Mouse (Mus musculus): ENCODE results near the gene Slc44a3. TPM values are rescaled to one million over a fixed set of nuclear protein-coding genes. Genes with fewer than 3 reads are reported as not detected.

Slc44a3 gene
- total and polyA plus RNA-seq, 2 experiments from 2014 or later: 0.40 to 0.48 TPM

DNA sequence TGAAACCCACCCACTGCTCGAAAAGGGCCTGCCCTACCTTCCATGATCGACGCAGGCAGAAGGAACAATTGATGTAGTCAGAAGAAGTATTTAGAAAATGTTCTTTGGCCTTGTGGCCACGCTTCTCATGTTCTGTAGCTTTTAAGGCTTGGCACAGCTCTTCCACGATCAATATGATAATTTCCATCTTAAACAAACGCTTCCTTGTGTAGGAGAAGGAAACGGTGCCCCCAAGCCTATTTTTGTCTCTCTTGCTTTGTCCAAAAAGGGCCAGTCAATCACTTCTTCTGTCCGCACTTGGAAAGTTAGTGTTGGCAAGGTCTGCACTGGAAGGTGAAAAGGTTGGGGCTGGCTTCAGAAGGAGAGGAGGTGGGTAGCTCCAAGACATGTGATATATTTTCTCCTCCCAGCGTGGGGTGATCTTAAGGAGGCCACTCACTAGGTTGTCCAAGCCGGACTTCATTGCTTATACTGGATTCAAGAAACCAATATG is 10.5 kb downstream of the Slc44a3 start:
- H3K36me3 ChIP-seq (ENCODE audit: insufficient read depth): no peaks in the 10 kb centered on the region
- no peak overlapping the region for H3K27ac ChIP-seq (ENCODE audit: low read depth, low read length)
- TF ChIP-seq CTCF (IDR thresholded peaks at IDR 0.05; ENCODE audit: low read depth): no peak
- ATAC-seq (no peak), DNase-seq (no peak)
- no peak overlapping the region for H3K4me2 ChIP-seq (ENCODE audit: low read depth)
- 69% methylated on average over 10 of the region's 10 CpGs for WGBS
- no peaks in the 10 kb centered on the region for H3K4me1 ChIP-seq (ENCODE audit: insufficient read depth)
- no peak overlapping the region for H3K4me3 ChIP-seq (ENCODE audit: low read depth, low read length)
- H3K9ac ChIP-seq: no peak overlapping the region
- H3K27me3 ChIP-seq (ENCODE audit: insufficient read depth, low read length): no peaks in the 10 kb centered on the region
- H3K9me3 ChIP-seq (ENCODE audit: low read length): no peaks in the 10 kb centered on the region

GRCm38 (mm10) chr3:121521123-121521522 is 11.1 kb downstream of the Slc44a3 start:
- Histone ChIP-seq H3K9ac (no peak overlapping the region), H3K4me2 (ENCODE audit: low read depth) (no peak overlapping the region), H3K9me3 (ENCODE audit: low read length) (no peaks in the 10 kb centered on the region), H3K4me3 (ENCODE audit: low read depth, low read length) (no peak overlapping the region), H3K27me3 (ENCODE audit: insufficient read depth, low read length) (no peaks in the 10 kb centered on the region), H3K36me3 (ENCODE audit: insufficient read depth) (no peaks in the 10 kb centered on the region), H3K4me1 (ENCODE audit: insufficient read depth) (no peaks in the 10 kb centered on the region), H3K27ac (ENCODE audit: low read depth, low read length) (no peak overlapping the region)
- WGBS: 94% methylated on average over 3 of the region's 3 CpGs
- ATAC-seq: no peak
- no peak for TF ChIP-seq CTCF (IDR thresholded peaks at IDR 0.05; ENCODE audit: low read depth)
- DNase-seq: no peak

DNA sequence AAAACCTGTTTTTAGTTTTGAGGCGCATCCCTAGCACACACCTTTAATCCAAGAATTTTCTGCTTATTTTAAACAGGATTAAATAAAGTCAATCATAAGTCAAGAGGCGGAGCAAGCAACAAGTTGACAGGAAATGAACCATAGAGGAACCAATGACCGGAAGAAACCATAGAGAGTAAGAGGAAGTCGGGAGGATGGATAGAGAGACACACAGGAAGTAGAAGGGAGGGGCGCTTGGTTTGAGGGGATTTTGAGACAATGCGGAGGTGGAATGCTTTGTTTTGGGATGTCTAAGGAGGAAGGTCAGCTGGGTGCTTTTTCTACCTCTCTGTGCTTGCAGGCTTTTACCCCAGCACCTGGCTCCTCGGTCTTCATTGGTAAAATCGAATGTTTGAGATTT is 15.2 kb downstream of the Slc44a3 start:
- Histone ChIP-seq H3K27me3 (ENCODE audit: insufficient read depth, low read length) (no peaks in the 10 kb centered on the region), H3K9ac (no peak overlapping the region), H3K9me3 (ENCODE audit: low read length) (no peaks in the 10 kb centered on the region), H3K27ac (ENCODE audit: low read depth, low read length) (no peak overlapping the region), H3K4me3 (ENCODE audit: low read depth, low read length) (no peak overlapping the region), H3K4me1 (ENCODE audit: insufficient read depth) (no peaks in the 10 kb centered on the region), H3K4me2 (ENCODE audit: low read depth) (no peak overlapping the region), H3K36me3 (ENCODE audit: insufficient read depth) (no peaks in the 10 kb centered on the region)
- ATAC-seq: no peak
- TF ChIP-seq CTCF (IDR thresholded peaks at IDR 0.05; ENCODE audit: low read depth): no peak
- DNase-seq: no peak
- WGBS: 98% methylated on average over 8 of the region's 8 CpGs

- Histone ChIP-seq H3K27ac (ENCODE audit: low read depth, low read length) (no peak overlapping the region), H3K4me3 (ENCODE audit: low read depth, low read length) (no peak overlapping the region), H3K4me1 (ENCODE audit: insufficient read depth) (no peaks in the 10 kb centered on the region), H3K27me3 (ENCODE audit: insufficient read depth, low read length) (no peaks in the 10 kb centered on the region), H3K9me3 (ENCODE audit: low read length) (no peaks in the 10 kb centered on the region), H3K4me2 (ENCODE audit: low read depth) (no peak overlapping the region), H3K9ac (no peak overlapping the region), H3K36me3 (ENCODE audit: insufficient read depth) (no peaks in the 10 kb centered on the region)
- ATAC-seq (no peak), DNase-seq (no peak)
- WGBS: 71% methylated on average over 5 of the region's 5 CpGs
- no peak for TF ChIP-seq CTCF (IDR thresholded peaks at IDR 0.05; ENCODE audit: low read depth)
These were observed 23.1 kb downstream of the Slc44a3 start for GRCm38 (mm10) chr3:121509141-121509540.

DNA sequence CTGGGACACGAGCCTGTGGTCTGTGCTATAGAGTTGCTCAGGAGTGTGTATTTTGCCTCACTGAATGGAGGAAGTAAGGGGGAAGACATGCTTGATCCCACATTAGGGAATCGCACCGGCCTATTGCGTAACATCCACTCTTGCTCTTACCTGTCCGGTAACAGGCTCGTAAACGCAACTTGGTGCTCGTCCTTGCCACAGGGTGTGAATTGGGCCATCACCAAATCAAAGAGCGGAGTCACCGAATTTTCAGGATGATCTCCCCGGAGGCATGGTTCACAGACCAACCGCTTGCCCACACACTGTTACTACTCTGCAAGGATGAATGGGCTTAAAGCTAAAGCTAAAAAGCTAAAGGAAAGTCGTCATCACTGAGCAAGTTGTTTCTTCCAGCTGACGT is 24.5 kb downstream of the Slc44a3 start:
- Histone ChIP-seq H3K27ac (ENCODE audit: low read depth, low read length) (no peak overlapping the region), H3K9me3 (ENCODE audit: low read length) (no peaks in the 10 kb centered on the region), H3K27me3 (ENCODE audit: insufficient read depth, low read length) (no peaks in the 10 kb centered on the region), H3K4me1 (ENCODE audit: insufficient read depth) (no peaks in the 10 kb centered on the region), H3K9ac (no peak overlapping the region), H3K36me3 (ENCODE audit: insufficient read depth) (no peaks in the 10 kb centered on the region), H3K4me2 (ENCODE audit: low read depth) (no peak overlapping the region), H3K4me3 (ENCODE audit: low read depth, low read length) (no peak overlapping the region)
- WGBS: 95% methylated on average over 14 of the region's 14 CpGs
- no peak for TF ChIP-seq CTCF (IDR thresholded peaks at IDR 0.05; ENCODE audit: low read depth)
- ATAC-seq (no peak), DNase-seq (no peak)

GRCm38 (mm10) chr3:121506756-121507155 is 25.4 kb downstream of the Slc44a3 start:
- no peak for DNase-seq
- Histone ChIP-seq H3K27ac (ENCODE audit: low read depth, low read length) (no peak overlapping the region), H3K9ac (no peak overlapping the region), H3K36me3 (ENCODE audit: insufficient read depth) (no peaks in the 10 kb centered on the region), H3K9me3 (ENCODE audit: low read length) (no peaks in the 10 kb centered on the region), H3K4me1 (ENCODE audit: insufficient read depth) (no peaks in the 10 kb centered on the region), H3K4me2 (ENCODE audit: low read depth) (no peak overlapping the region), H3K4me3 (ENCODE audit: low read depth, low read length) (no peak overlapping the region), H3K27me3 (ENCODE audit: insufficient read depth, low read length) (no peaks in the 10 kb centered on the region)
- WGBS: 91% methylated on average over 7 of the region's 7 CpGs
- no peak for TF ChIP-seq CTCF (IDR thresholded peaks at IDR 0.05; ENCODE audit: low read depth)
- ATAC-seq: no peak

- TF ChIP-seq CTCF (IDR thresholded peaks at IDR 0.05; ENCODE audit: low read depth): no peak
- no peak overlapping the region for H3K9ac ChIP-seq
- 79% methylated on average over 8 of the region's 8 CpGs for WGBS
- no peaks in the 10 kb centered on the region for H3K36me3 ChIP-seq (ENCODE audit: insufficient read depth)
- H3K27ac ChIP-seq (ENCODE audit: low read depth, low read length): no peak overlapping the region
- no peaks in the 10 kb centered on the region for H3K27me3 ChIP-seq (ENCODE audit: insufficient read depth, low read length)
- no peak overlapping the region for H3K4me2 ChIP-seq (ENCODE audit: low read depth)
- ATAC-seq (no peak), DNase-seq (no peak)
- no peaks in the 10 kb centered on the region for H3K4me1 ChIP-seq (ENCODE audit: insufficient read depth)
- no peaks in the 10 kb centered on the region for H3K9me3 ChIP-seq (ENCODE audit: low read length)
- no peak overlapping the region for H3K4me3 ChIP-seq (ENCODE audit: low read depth, low read length)
These were observed 26.0 kb downstream of the Slc44a3 start for GRCm38 (mm10) chr3:121506175-121506574.

Measured in forebrain, postnatal 0 days (tissue).